Mouse (Mus musculus) kidney, embryonic 14.5 days (tissue): Measurements from ENCODE around the gene Wdr48. TPM values are rescaled to one million over a fixed set of nuclear protein-coding genes. Genes with fewer than 3 reads are reported as not detected.

Experiments used
- ATAC-seq: fragments of 200-750 bp; cut with Nextera tagmentation; 2 replicates; pipeline ENCODE4 v1.8.0; 2017; ENCODE audit warnings: moderate number of reproducible peaks, mild to moderate bottlenecking, moderate TSS enrichment, moderate library complexity; ENCODE audit not compliant: low FRiP score, low TSS enrichment
- H3K27ac ChIP-seq: fragments of 300-500 bp; sonication (generic); 2 replicates; pipeline ENCODE4 v1.5.1; 2014; ENCODE audit warnings: low read depth, mild to moderate bottlenecking, low read length, moderate library complexity, mixed read lengths
- H3K27me3 ChIP-seq: fragments of 300-500 bp; sonication (generic); 2 replicates; pipeline ENCODE4 v1.6.1; 2014; ENCODE audit warnings: mild to moderate bottlenecking, low read length; ENCODE audit not compliant: control insufficient read depth, insufficient read depth
- H3K36me3 ChIP-seq: fragments of 300-500 bp; sonication (generic); 2 replicates; pipeline ENCODE4 v1.6.1; 2014; ENCODE audit warnings: low read length, mixed read lengths; ENCODE audit not compliant: control insufficient read depth, insufficient read depth
- H3K4me1 ChIP-seq: fragments of 300-500 bp; sonication (generic); 2 replicates; pipeline ENCODE4 v1.6.1; 2014; ENCODE audit warnings: low read length, mixed read lengths; ENCODE audit not compliant: control insufficient read depth, insufficient read depth
- H3K4me2 ChIP-seq: fragments of 300-500 bp; sonication (generic); replicated peaks from 2 replicates; pipeline ENCODE4 v1.6.1; 2014; ENCODE audit warnings: low read depth, mild to moderate bottlenecking, low read length
- H3K4me3 ChIP-seq: fragments of 300-500 bp; sonication (generic); 2 replicates; pipeline ENCODE4 v1.5.1; 2014; ENCODE audit warnings: mild to moderate bottlenecking, low read length
- H3K9ac ChIP-seq: fragments of 300-500 bp; sonication (generic); 2 replicates; pipeline ENCODE4 v1.6.1; 2014; ENCODE audit warnings: low read depth, mild to moderate bottlenecking, low read length, moderate library complexity
- H3K9me3 ChIP-seq: fragments of 300-500 bp; sonication (generic); 2 replicates; pipeline ENCODE4 v1.6.1; 2016; ENCODE audit warnings: low read length; ENCODE audit not compliant: control insufficient read depth
- WGBS: fragments of 180-500 bp; shearing (Covaris S2); extraction: QIAGEN DNeasy Blood & Tissue Kit; methylation state at CpG from one replicate; pipeline ENCODE4 v1.1.7; 2014; 5-methylcytosine and 5-hydroxymethylcytosine counted together
- polyA plus RNA-seq: library from polyadenylated mRNA; unstranded; fragments of >200 nt; fragmentation: Nextera tagmentation; extraction: Ambion mirVana; gene quantifications from 2 replicates; pipeline ENCODE4 v1.2.1, GENCODE M21; 2014

Gene Wdr48
- polyA plus RNA-seq, 1 experiment from 2014 or later: 58.4 TPM

- Histone ChIP-seq H3K9me3 (no peaks in the 10 kb centered on the region), H3K27ac (no peak overlapping the region), H3K4me2 (no peak overlapping the region), H3K4me1 (no peaks in the 10 kb centered on the region), H3K27me3 (no peaks in the 10 kb centered on the region), H3K9ac (no peak overlapping the region), H3K4me3 (no peak overlapping the region), H3K36me3 (peaks cover 87% of the 10 kb centered on the region)
- no peak for ATAC-seq
- 76% methylated on average over 12 of the region's 13 CpGs for WGBS
Observed at GRCm38 (mm10) chr9:119913087-119913838, 18.6 kb downstream of the Wdr48 start.

GRCm38 (mm10) chr9:119919858-119920257 lies 25.2 kb downstream of the Wdr48 start:
- Histone ChIP-seq H3K9ac (no peak overlapping the region), H3K4me2 (no peak overlapping the region), H3K4me3 (no peak overlapping the region), H3K9me3 (no peaks in the 10 kb centered on the region), H3K36me3 (peaks cover 85% of the 10 kb centered on the region), H3K27me3 (no peaks in the 10 kb centered on the region), H3K4me1 (no peaks in the 10 kb centered on the region), H3K27ac (no peak overlapping the region)
- 84% methylated on average over 1 of the region's 1 CpGs for WGBS
- no peak for ATAC-seq

GRCm38 (mm10) chr9:119923462-119923861 lies 28.8 kb downstream of the Wdr48 start:
- H3K4me1 ChIP-seq: no peaks in the 10 kb centered on the region
- no peak overlapping the region for H3K4me3 ChIP-seq
- no peaks in the 10 kb centered on the region for H3K27me3 ChIP-seq
- H3K9ac ChIP-seq: no peak overlapping the region
- no peaks in the 10 kb centered on the region for H3K9me3 ChIP-seq
- WGBS: 91% methylated on average over 4 of the region's 4 CpGs
- H3K36me3 ChIP-seq: peaks cover 91% of the 10 kb centered on the region
- H3K4me2 ChIP-seq: no peak overlapping the region
- no peak for ATAC-seq
- no peak overlapping the region for H3K27ac ChIP-seq

GRCm38 (mm10) chr9:119925120-119925657 lies 30.5 kb downstream of the Wdr48 start:
- Histone ChIP-seq H3K36me3 (peaks cover 90% of the 10 kb centered on the region), H3K4me2 (no peak overlapping the region), H3K9ac (no peak overlapping the region), H3K9me3 (no peaks in the 10 kb centered on the region), H3K4me3 (no peak overlapping the region), H3K4me1 (no peaks in the 10 kb centered on the region), H3K27me3 (no peaks in the 10 kb centered on the region), H3K27ac (no peak overlapping the region)
- 92% methylated on average over 16 of the region's 16 CpGs for WGBS
- ATAC-seq: no peak

GRCm38 (mm10) chr9:119925729-119926128 lies 31.1 kb downstream of the Wdr48 start:
- no peak overlapping the region for H3K27ac ChIP-seq
- H3K4me2 ChIP-seq: no peak overlapping the region
- H3K9me3 ChIP-seq: no peaks in the 10 kb centered on the region
- H3K36me3 ChIP-seq: peaks cover 90% of the 10 kb centered on the region
- H3K27me3 ChIP-seq: no peaks in the 10 kb centered on the region
- no peak overlapping the region for H3K9ac ChIP-seq
- no peak for ATAC-seq
- H3K4me1 ChIP-seq: no peaks in the 10 kb centered on the region
- no peak overlapping the region for H3K4me3 ChIP-seq
- WGBS: 75% methylated on average over 8 of the region's 8 CpGs

GRCm38 (mm10) chr9:119926497-119926896 lies 31.8 kb downstream of the Wdr48 start:
- no peak overlapping the region for H3K27ac ChIP-seq
- no peaks in the 10 kb centered on the region for H3K9me3 ChIP-seq
- no peaks in the 10 kb centered on the region for H3K4me1 ChIP-seq
- no peak overlapping the region for H3K4me3 ChIP-seq
- no peak overlapping the region for H3K4me2 ChIP-seq
- 68% methylated on average over 5 of the region's 5 CpGs for WGBS
- no peak overlapping the region for H3K9ac ChIP-seq
- no peak for ATAC-seq
- no peaks in the 10 kb centered on the region for H3K27me3 ChIP-seq
- peaks cover 87% of the 10 kb centered on the region for H3K36me3 ChIP-seq

- H3K4me3 ChIP-seq: no peak overlapping the region
- H3K27ac ChIP-seq: no peak overlapping the region
- no peak for ATAC-seq
- H3K4me1 ChIP-seq: peaks cover 6% of the 10 kb centered on the region; the same call in 1 of the 2 replicates
- no peaks in the 10 kb centered on the region for H3K9me3 ChIP-seq
- no peak overlapping the region for H3K9ac ChIP-seq
- H3K27me3 ChIP-seq: no peaks in the 10 kb centered on the region
- H3K36me3 ChIP-seq: peaks cover 40% of the 10 kb centered on the region
- H3K4me2 ChIP-seq: no peak overlapping the region
- WGBS: 86% methylated on average over 12 of the region's 12 CpGs
Observed at GRCm38 (mm10) chr9:119932358-119932757, 37.7 kb downstream of the Wdr48 start.

GRCm38 (mm10) chr9:119933675-119934074 lies 39.0 kb downstream of the Wdr48 start:
- Histone ChIP-seq H3K4me1 (peaks cover 9% of the 10 kb centered on the region; the same call in 1 of the 2 replicates), H3K4me3 (no peak overlapping the region), H3K9ac (no peak overlapping the region), H3K27ac (no peak overlapping the region), H3K9me3 (no peaks in the 10 kb centered on the region), H3K27me3 (no peaks in the 10 kb centered on the region), H3K4me2 (no peak overlapping the region), H3K36me3 (peaks cover 28% of the 10 kb centered on the region)
- 94% methylated on average over 6 of the region's 6 CpGs for WGBS
- ATAC-seq: no peak

- H3K27ac ChIP-seq: peak within 1 kb of the TSS; percentile 44; the same call in 1 of the 2 replicates
- H3K4me1 ChIP-seq: peaks cover 9% of the 10 kb centered on the region; the same call in 1 of the 2 replicates
- peak within 1 kb of the TSS; percentile 85 for H3K4me2 ChIP-seq
- peak; percentile 96 for ATAC-seq
- peak within 1 kb of the TSS; percentile 78 for H3K9ac ChIP-seq
- WGBS: 5% methylated on average over 40 of the region's 40 CpGs
- H3K4me3 ChIP-seq: peak within 1 kb of the TSS; percentile 59
- no peaks in the 10 kb centered on the region for H3K27me3 ChIP-seq
- no peaks in the 10 kb centered on the region for H3K9me3 ChIP-seq
- no peaks in the 10 kb centered on the region for H3K36me3 ChIP-seq
Observed at GRCm38 (mm10) chr9:119937005-119937773, 42.5 kb downstream of the Wdr48 start, which contains the start of the genes Gorasp1 and Ttc21a. TSS of gene Gorasp1 (minus strand) at chr9:119937565. TSS of gene Ttc21a (plus strand) at chr9:119937606.
